Mouse (Mus musculus) CH12.LX (cell line): ENCODE measurements at regions not wholly inside any gene's neighbourhood (a gene's known extent, or its start where the extent isn't known, plus 50 kb on each side); places are given as distances from the start of the nearest gene placed in this dataset.

ENCODE experiments used
- DNase-seq: peaks from one replicate; pipeline ENCODE4 v3.0.0-alpha.2; 2013; ENCODE audit errors: extremely low read depth
- H3K27ac ChIP-seq: 2 replicates; pipeline ENCODE4 v1.5.1; 2012; ENCODE audit warnings: low read depth, mild to moderate bottlenecking, control low read depth, moderate library complexity; ENCODE audit not compliant: insufficient read depth
- H3K27me3 ChIP-seq: replicated peaks from 2 replicates; pipeline ENCODE3; 2012; ENCODE audit warnings: inconsistent platforms
- H3K36me3 ChIP-seq, 2 experiments: replicated peaks in 1 of 2; 2 replicates each; pipeline versions ENCODE3 to v1.6.1; 2012; ENCODE audit warnings: inconsistent platforms in 1 of 2, low read length in 1 of 2, mild to moderate bottlenecking in 1 of 2, mixed read lengths in 1 of 2, moderate library complexity in 1 of 2; ENCODE audit not compliant: control insufficient read depth in 1 of 2, insufficient read depth in 1 of 2
- H3K4me1 ChIP-seq, 2 experiments: 2 replicates each; pipeline ENCODE4 v1.6.1; 2012; ENCODE audit warnings: inconsistent platforms in 1 of 2, moderate library complexity in 1 of 2; ENCODE audit not compliant: insufficient read depth in 2 of 2, control insufficient read depth in 1 of 2
- H3K4me2 ChIP-seq: 2 replicates; pipeline ENCODE4 v1.6.1; 2012; ENCODE audit warnings: low read depth, mild to moderate bottlenecking, control low read depth; ENCODE audit not compliant: poor library complexity, insufficient read depth, severe bottlenecking
- H3K4me3 ChIP-seq, 3 experiments: fragments of 150-350 bp in 1 of 3; sonication (generic) in 1 of 3; replicated peaks in 1 of 3; 2 replicates each; pipeline versions ENCODE3 to v1.5.1; 2011 to 2012; ENCODE audit warnings: low read depth in 2 of 3, low read length in 2 of 3, mild to moderate bottlenecking in 2 of 3, moderate library complexity in 2 of 3, control low read depth in 1 of 3, improper control_type of control experiment in 1 of 3, inconsistent platforms in 1 of 3, mixed read lengths in 1 of 3; ENCODE audit not compliant: poor library complexity in 1 of 3
- H3K79me2 ChIP-seq: replicated peaks from 2 replicates; pipeline ENCODE4 v1.6.1; 2012; ENCODE audit warnings: mild to moderate bottlenecking, moderate library complexity; ENCODE audit not compliant: control insufficient read depth, poor library complexity, insufficient read depth, severe bottlenecking; ENCODE audit errors: extremely low read depth
- H3K9ac ChIP-seq: 2 replicates; pipeline ENCODE4 v1.6.1; 2012; ENCODE audit warnings: low read depth, mild to moderate bottlenecking, control low read depth, moderate library complexity; ENCODE audit not compliant: insufficient read depth
- H3K9me3 ChIP-seq: replicated peaks from 2 replicates; pipeline ENCODE3; 2012; ENCODE audit warnings: low read length, inconsistent platforms, mixed read lengths
- BHLHE40 ChIP-seq: IDR thresholded peaks from 2 replicates; pipeline ENCODE4 v1.6.1; 2011; ENCODE audit warnings: mild to moderate bottlenecking, low read depth, low read length, improper control_type of control experiment
- CHD1 ChIP-seq: IDR thresholded peaks from 2 replicates; pipeline ENCODE4 v1.6.1; 2012; ENCODE audit warnings: low read depth, low read length, improper control_type of control experiment, inconsistent platforms
- EP300 ChIP-seq: IDR thresholded peaks from 2 replicates; pipeline ENCODE4 v1.6.1; 2011; ENCODE audit warnings: low read length, improper control_type of control experiment
- HCFC1 ChIP-seq: IDR thresholded peaks from 2 replicates; pipeline ENCODE4 v1.6.1; 2012; ENCODE audit warnings: low read depth, mild to moderate bottlenecking, inconsistent platforms, low read length, improper control_type of control experiment
- IRF4 ChIP-seq: IDR thresholded peaks from 2 replicates; pipeline ENCODE4 v1.6.1; 2014; ENCODE audit warnings: low read depth, mild to moderate bottlenecking, inconsistent platforms, low read length, improper control_type of control experiment
- JUN ChIP-seq: IDR thresholded peaks from 2 replicates; pipeline ENCODE4 v1.6.1; 2011; ENCODE audit warnings: low read depth, mild to moderate bottlenecking, low read length, improper control_type of control experiment, moderate library complexity; ENCODE audit not compliant: insufficient read depth
- JUND ChIP-seq: conservative IDR thresholded peaks from 2 replicates; pipeline ENCODE4 v1.6.1; 2011; ENCODE audit warnings: low read depth, low read length, improper control_type of control experiment
- KAT2A ChIP-seq: IDR thresholded peaks from 2 replicates; pipeline ENCODE4 v1.6.1; 2012; ENCODE audit warnings: low read length, improper control_type of control experiment, inconsistent platforms; ENCODE audit not compliant: insufficient replicate concordance
- MAX ChIP-seq: IDR thresholded peaks from 2 replicates; pipeline ENCODE4 v1.6.1; 2011; ENCODE audit warnings: low read length, improper control_type of control experiment
- MXI1 ChIP-seq: IDR thresholded peaks from 2 replicates; pipeline ENCODE4 v1.6.1; 2011; ENCODE audit warnings: mild to moderate bottlenecking, low read depth, low read length, improper control_type of control experiment
- NRF1 ChIP-seq: IDR thresholded peaks from 2 replicates; pipeline ENCODE4 v1.6.1; 2014; ENCODE audit warnings: low read depth, mild to moderate bottlenecking, inconsistent platforms, low read length, improper control_type of control experiment, moderate library complexity
- POLR2AphosphoS2 ChIP-seq: IDR thresholded peaks from 2 replicates; pipeline ENCODE4 v1.6.1; 2011; ENCODE audit warnings: low read depth, low read length, improper control_type of control experiment
- RAD21 ChIP-seq: IDR thresholded peaks from 2 replicates; pipeline ENCODE4 v1.6.1; 2011; ENCODE audit warnings: low read depth, mild to moderate bottlenecking, low read length, improper control_type of control experiment, moderate library complexity
- RCOR1 ChIP-seq: conservative IDR thresholded peaks from 2 replicates; pipeline ENCODE4 v1.6.1; 2012; ENCODE audit warnings: low read depth, mild to moderate bottlenecking, inconsistent platforms, low read length, improper control_type of control experiment
- SMC3 ChIP-seq: IDR thresholded peaks from 2 replicates; pipeline ENCODE4 v1.6.1; 2011; ENCODE audit warnings: low read depth, low read length, improper control_type of control experiment
- TBP ChIP-seq: conservative IDR thresholded peaks from 2 replicates; pipeline ENCODE4 v1.6.1; 2011; ENCODE audit warnings: low read depth, low read length, improper control_type of control experiment
- UBTF ChIP-seq: IDR thresholded peaks from 2 replicates; pipeline ENCODE4 v1.6.1; 2012; ENCODE audit warnings: low read depth, mild to moderate bottlenecking, inconsistent platforms, low read length, improper control_type of control experiment, moderate library complexity
- USF1 ChIP-seq: IDR thresholded peaks from 2 replicates; pipeline ENCODE4 v1.6.1; 2014; ENCODE audit warnings: low read depth, mild to moderate bottlenecking, inconsistent platforms, low read length, improper control_type of control experiment
- ZC3H11A ChIP-seq: IDR thresholded peaks from 2 replicates; pipeline ENCODE4 v1.6.1; 2012; ENCODE audit warnings: low read depth, mild to moderate bottlenecking, inconsistent platforms, low read length, improper control_type of control experiment
- ZMIZ1 ChIP-seq: IDR thresholded peaks from 2 replicates; pipeline ENCODE4 v1.6.1; 2012; ENCODE audit warnings: low read depth, mild to moderate bottlenecking, inconsistent platforms, low read length, improper control_type of control experiment
- ZNF384 ChIP-seq: IDR thresholded peaks from 2 replicates; pipeline ENCODE4 v1.6.1; 2012; ENCODE audit warnings: low read depth, low read length, improper control_type of control experiment, inconsistent platforms
- dilution Hi-C: fragments of 300-500 bp; cut with MboI; formaldehyde crosslinking; loops from 2 replicates; pipeline ENCODE4 v1.14.3; 2020; ENCODE audit warnings: low sequenced_read_pairs; ENCODE audit not compliant: extremely low pct_unique_long_range_greater_than_20kb, extremely low pct_ligation_motif_present
- in situ Hi-C: fragments of 300-500 bp; cut with MboI; formaldehyde crosslinking; loops from 3 replicates; pipeline ENCODE4 v1.14.3; 2019; ENCODE audit warnings: low sequenced_read_pairs, low pct_ligation_motif_present, low pct_unique_long_range_greater_than_20kb, mixed read lengths

DNA sequence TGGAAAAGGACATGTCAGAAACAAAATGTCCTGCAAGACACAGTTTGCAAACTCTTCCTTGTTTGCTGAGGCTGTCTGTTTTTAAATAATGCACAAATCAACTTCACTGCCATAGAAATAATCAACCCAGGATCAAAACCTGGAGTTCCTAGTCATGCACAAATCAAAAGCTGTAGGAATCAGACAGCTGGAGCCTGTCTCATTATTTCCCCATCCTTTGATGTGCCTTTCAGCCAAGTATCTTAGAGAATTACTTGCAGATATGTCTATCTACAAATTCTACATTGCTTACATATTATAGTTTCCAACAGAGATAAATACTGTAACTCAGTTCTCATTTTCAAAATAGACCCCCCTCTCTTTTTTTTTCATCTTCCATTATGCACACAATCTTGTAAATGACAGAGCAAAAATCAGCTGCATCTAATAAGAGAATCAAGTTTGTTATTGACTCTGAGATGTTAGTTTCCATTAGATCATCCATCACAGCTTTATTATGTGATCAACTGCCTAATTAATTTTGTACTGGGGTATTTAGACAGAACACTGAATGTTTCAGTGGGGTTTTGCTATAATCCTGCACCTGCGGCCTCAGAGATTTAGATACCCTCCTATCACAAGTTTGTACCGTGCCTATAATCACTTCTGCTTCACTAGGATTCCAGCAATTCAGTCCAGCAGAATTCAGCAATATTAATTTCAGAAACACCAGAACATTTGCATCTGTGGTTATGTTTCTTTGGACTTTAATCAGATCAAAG lies 798.9 kb upstream of the Tenm2 start:
- H3K27me3 ChIP-seq = no peaks in the 10 kb centered on the region
- H3K4me1 ChIP-seq = no peaks in the 10 kb centered on the region
- H3K27ac ChIP-seq = no peak overlapping the region
- no peak overlapping the region for H3K9ac ChIP-seq
- TF ChIP-seq MXI1 (no peak), RCOR1 (no peak), NRF1 (no peak), BHLHE40 (no peak), HCFC1 (no peak), TBP (no peak), POLR2AphosphoS2 (no peak), ZMIZ1 (no peak), KAT2A (no peak), JUN (no peak), ZNF384 (no peak)
- dilution Hi-C loops = no loop called here
- H3K36me3 ChIP-seq = no peaks in the 10 kb centered on the region
- peaks cover 32% of the 10 kb centered on the region for H3K9me3 ChIP-seq
- in situ Hi-C loops = no loop called here
- H3K4me3 ChIP-seq = no peak overlapping the region
- DNase-seq = no peak
- no peak overlapping the region for H3K4me2 ChIP-seq
- H3K79me2 ChIP-seq = no peaks in the 10 kb centered on the region

DNA sequence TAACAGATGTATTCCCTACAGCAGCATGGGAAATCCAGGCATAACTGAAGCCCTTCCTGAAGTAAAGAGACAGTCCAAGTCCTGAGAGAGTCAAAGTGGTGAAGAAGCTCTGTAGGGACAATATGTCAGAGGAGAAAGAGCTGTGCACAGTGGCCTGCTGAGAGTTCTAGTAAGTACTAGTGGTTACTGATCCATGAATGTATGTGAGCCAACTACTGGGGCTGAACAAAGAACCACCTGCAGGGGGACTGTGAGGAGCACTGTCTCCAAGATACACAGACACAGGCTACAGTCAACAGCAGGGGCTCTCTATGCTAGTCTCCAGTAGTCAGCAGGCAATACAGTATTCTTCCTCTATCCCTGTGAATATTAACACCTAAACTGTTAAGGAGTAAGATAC lies 785.9 kb upstream of the Tenm2 start:
- Histone ChIP-seq H3K9me3 (peaks cover 22% of the 10 kb centered on the region), H3K4me1 (no peaks in the 10 kb centered on the region), H3K27ac (no peak overlapping the region), H3K79me2 (no peaks in the 10 kb centered on the region), H3K4me2 (no peak overlapping the region), H3K4me3 (no peak overlapping the region), H3K9ac (no peak overlapping the region), H3K36me3 (no peaks in the 10 kb centered on the region)
- dilution Hi-C loops (no loop called here), in situ Hi-C loops (no loop called here)
- DNase-seq = no peak
- TF ChIP-seq HCFC1 (no peak), JUND (no peak), SMC3 (no peak), UBTF (no peak), CHD1 (no peak), EP300 (no peak), MAX (no peak), POLR2AphosphoS2 (no peak), RAD21 (no peak), USF1 (no peak), ZC3H11A (no peak), IRF4 (no peak)
- TF ChIP-seq, all 38 proteins: peak for 0
- no peaks in the 10 kb centered on the region for H3K27me3 ChIP-seq
